Mouse (Mus musculus): ENCODE data around the gene Zfp941. TPM values are rescaled to one million over a fixed set of nuclear protein-coding genes. Genes with fewer than 3 reads are reported as not detected.
A peak's percentile ranks its signal among the peaks of the same experiment; 100 is the strongest.

Zfp941 gene
- total and polyA plus RNA-seq, 3 experiments = 0.10 to 0.29 (median 0.14) TPM

DNA sequence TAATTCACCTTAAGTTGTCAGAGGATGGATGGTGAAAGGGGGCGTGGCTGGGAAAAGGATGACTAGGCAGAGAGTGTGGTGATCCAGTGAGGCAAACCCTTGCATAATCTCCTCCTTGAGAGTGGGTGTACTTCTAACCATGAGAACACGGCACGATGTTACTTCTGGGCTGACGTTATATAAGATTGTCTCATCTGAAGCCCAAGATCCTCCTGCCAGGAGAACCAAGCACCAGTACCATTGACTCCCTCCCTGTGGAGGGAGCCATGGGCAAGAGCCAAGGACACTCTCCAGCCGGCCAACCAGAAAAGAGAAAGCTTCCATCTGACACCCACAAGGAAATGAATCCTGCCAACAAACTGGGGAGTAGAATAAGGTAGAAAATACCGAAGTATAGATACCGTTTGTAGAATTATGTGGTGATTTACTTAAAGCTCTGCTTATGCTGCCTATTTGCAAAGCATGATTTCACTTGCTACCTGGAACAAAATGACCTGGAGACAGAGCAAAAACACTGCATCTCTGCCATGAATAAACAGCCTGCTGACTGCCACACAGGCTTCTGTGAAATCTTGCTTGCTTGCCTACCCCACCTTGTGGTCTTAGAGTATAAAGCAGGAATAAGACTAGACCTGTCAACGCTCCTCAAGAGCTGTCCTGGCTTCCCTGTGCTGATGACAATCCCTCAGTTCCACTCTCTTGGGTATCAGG is 6.3 kb upstream of the Zfp941 start:
- intact Hi-C loops (cut with DNase I) = loop anchor here (5.0 kb wide), 1 partner anchor 751 kb away; no protein-coding TSS in a partner anchor
- Histone ChIP-seq H3K4me3 (no peak overlapping the region), H3K27ac (no peak overlapping the region), H3K36me3 (ENCODE audit: control insufficient read depth, insufficient read depth, low read length) (no peaks in the 10 kb centered on the region), H3K4me1 (ENCODE audit: control insufficient read depth, insufficient read depth, low read length) (no peaks in the 10 kb centered on the region; the same call in 1 of the 2 replicates), H3K79me2 (replicated peaks; ENCODE audit: control insufficient read depth, insufficient read depth, low read length) (no peaks in the 10 kb centered on the region), H3K9ac (ENCODE audit: low read depth, low read length) (no peak overlapping the region), H3K27me3 (ENCODE audit: control insufficient read depth, insufficient read depth, low read length) (no peaks in the 10 kb centered on the region)
- no peak for DNase-seq
- TF ChIP-seq EP300 (IDR thresholded peaks at IDR 0.05; ENCODE audit: insufficient read depth, low read depth, low read length) (no peak), CTCF (IDR thresholded peaks at IDR 0.05) (peak; percentile 59)
- 15% methylated on average over 8 of the region's 8 CpGs for WGBS

DNA sequence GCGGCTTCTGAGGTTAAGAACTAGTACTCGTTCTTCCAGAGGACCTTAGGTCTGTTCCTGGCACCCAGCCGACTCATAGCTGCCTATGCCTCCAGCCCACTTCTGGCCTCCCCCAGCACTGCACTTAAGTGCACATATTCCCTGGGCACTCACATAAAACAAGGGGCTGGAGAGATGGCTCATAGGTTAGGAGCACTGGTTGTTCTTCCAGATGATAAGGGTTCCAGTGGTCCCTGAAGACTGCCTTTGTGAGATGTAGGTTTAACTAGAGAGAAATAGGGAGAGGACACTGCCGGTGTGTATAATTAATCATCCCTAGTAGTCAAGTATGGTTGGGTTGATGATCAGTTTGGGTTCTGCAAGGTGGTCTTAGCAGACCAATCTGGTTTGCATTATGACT is 753 bp upstream of the Zfp941 start:
- Histone ChIP-seq H3K4me3 (no peak overlapping the region), H3K4me1 (ENCODE audit: control insufficient read depth, insufficient read depth, low read length) (peaks cover 2% of the 10 kb centered on the region; the same call in 1 of the 2 replicates), H3K27me3 (ENCODE audit: control insufficient read depth, insufficient read depth, low read length) (no peaks in the 10 kb centered on the region), H3K36me3 (ENCODE audit: control insufficient read depth, insufficient read depth, low read length) (no peaks in the 10 kb centered on the region), H3K79me2 (replicated peaks; ENCODE audit: control insufficient read depth, insufficient read depth, low read length) (no peaks in the 10 kb centered on the region), H3K27ac (no peak overlapping the region), H3K9ac (ENCODE audit: low read depth, low read length) (no peak overlapping the region)
- intact Hi-C loops (cut with DNase I) = no loop called here
- TF ChIP-seq POLR2A (IDR thresholded peaks at IDR 0.05; ENCODE audit: insufficient read depth, low read depth, low read length) = no peak
- no peak for TF ChIP-seq EP300 (IDR thresholded peaks at IDR 0.05; ENCODE audit: insufficient read depth, low read depth, low read length)
- no peak for TF ChIP-seq CTCF (IDR thresholded peaks at IDR 0.05)
- no peak for DNase-seq
- WGBS = 91% methylated on average over 4 of the region's 4 CpGs

- H3K79me2 ChIP-seq (replicated peaks; ENCODE audit: control insufficient read depth, insufficient read depth, low read length) = no peaks in the 10 kb centered on the region
- H3K27ac ChIP-seq = no peak overlapping the region
- intact Hi-C loops (cut with DNase I) = no loop called here
- H3K27me3 ChIP-seq (ENCODE audit: control insufficient read depth, insufficient read depth, low read length) = no peaks in the 10 kb centered on the region
- 43% methylated on average over 5 of the region's 5 CpGs for WGBS
- H3K4me1 ChIP-seq (ENCODE audit: control insufficient read depth, insufficient read depth, low read length) = peaks cover 2% of the 10 kb centered on the region; the same call in 1 of the 2 replicates
- TF ChIP-seq CTCF (IDR thresholded peaks at IDR 0.05) (no peak), EP300 (IDR thresholded peaks at IDR 0.05; ENCODE audit: insufficient read depth, low read depth, low read length) (no peak), POLR2A (IDR thresholded peaks at IDR 0.05; ENCODE audit: insufficient read depth, low read depth, low read length) (no peak)
- no peak overlapping the region; the same call in 1 of the 2 replicates for H3K4me3 ChIP-seq
- DNase-seq = no peak
- H3K36me3 ChIP-seq (ENCODE audit: control insufficient read depth, insufficient read depth, low read length) = no peaks in the 10 kb centered on the region
- H3K9ac ChIP-seq (ENCODE audit: low read depth, low read length) = no peak overlapping the region
These were observed 699 bp downstream of the Zfp941 start for GRCm38 (mm10) chr7:140821305-140821652.

DNA sequence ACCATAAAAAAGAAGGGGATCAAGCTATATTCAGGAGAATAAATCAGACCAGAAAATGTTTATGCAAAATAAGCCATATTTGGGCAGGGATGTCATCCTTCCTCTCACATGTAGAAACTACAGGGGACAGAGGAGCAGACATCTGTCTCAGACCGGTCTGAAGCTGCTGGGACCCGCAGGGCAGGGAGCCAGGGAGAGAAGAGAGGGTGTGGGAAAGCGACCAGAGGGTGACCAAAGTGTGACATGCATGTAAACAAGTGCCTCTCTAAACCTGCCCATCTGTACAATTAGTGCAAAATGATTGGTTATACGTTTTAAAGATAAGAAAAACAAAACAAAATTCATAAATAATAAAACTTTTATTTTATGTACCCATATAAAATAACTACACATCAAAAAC is 1.8 kb downstream of the Zfp941 start:
- no peaks in the 10 kb centered on the region for H3K79me2 ChIP-seq (replicated peaks; ENCODE audit: control insufficient read depth, insufficient read depth, low read length)
- H3K27ac ChIP-seq = no peak overlapping the region
- H3K36me3 ChIP-seq (ENCODE audit: control insufficient read depth, insufficient read depth, low read length) = no peaks in the 10 kb centered on the region
- DNase-seq = no peak
- no peak for TF ChIP-seq POLR2A (IDR thresholded peaks at IDR 0.05; ENCODE audit: insufficient read depth, low read depth, low read length)
- no peak for TF ChIP-seq CTCF (IDR thresholded peaks at IDR 0.05)
- no peak for TF ChIP-seq EP300 (IDR thresholded peaks at IDR 0.05; ENCODE audit: insufficient read depth, low read depth, low read length)
- intact Hi-C loops (cut with DNase I) = no loop called here
- H3K9ac ChIP-seq (ENCODE audit: low read depth, low read length) = no peak overlapping the region
- H3K4me3 ChIP-seq = no peak overlapping the region
- 61% methylated on average over 4 of the region's 4 CpGs for WGBS
- no peaks in the 10 kb centered on the region for H3K27me3 ChIP-seq (ENCODE audit: control insufficient read depth, insufficient read depth, low read length)
- H3K4me1 ChIP-seq (ENCODE audit: control insufficient read depth, insufficient read depth, low read length) = peaks cover 2% of the 10 kb centered on the region; the same call in 1 of the 2 replicates

DNA sequence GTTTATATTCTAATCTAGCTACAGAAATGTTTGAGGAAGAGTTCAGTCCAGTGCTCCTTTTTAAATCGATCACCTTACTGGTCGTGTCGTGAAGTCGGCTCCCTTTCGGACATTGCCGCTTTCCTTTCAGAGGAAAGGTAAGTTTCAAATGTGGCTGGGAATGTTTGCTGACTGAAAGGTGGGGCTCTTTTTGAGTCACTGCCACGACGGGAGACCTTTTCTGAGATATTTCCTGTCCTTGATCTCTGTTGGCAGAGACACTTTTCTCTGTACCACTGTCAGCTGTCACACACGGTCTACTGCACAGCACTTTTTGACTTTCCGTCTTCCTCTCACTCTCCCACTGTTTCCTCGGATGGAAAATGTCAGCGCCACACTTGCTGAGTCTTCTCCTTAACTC is 9.1 kb downstream of the Zfp941 start:
- H3K9ac ChIP-seq (ENCODE audit: low read depth, low read length) = no peak overlapping the region
- intact Hi-C loops (cut with DNase I) = no loop called here
- H3K36me3 ChIP-seq (ENCODE audit: control insufficient read depth, insufficient read depth, low read length) = no peaks in the 10 kb centered on the region
- no peaks in the 10 kb centered on the region for H3K4me1 ChIP-seq (ENCODE audit: control insufficient read depth, insufficient read depth, low read length)
- H3K27ac ChIP-seq = no peak overlapping the region
- 73% methylated on average over 12 of the region's 12 CpGs for WGBS
- H3K27me3 ChIP-seq (ENCODE audit: control insufficient read depth, insufficient read depth, low read length) = no peaks in the 10 kb centered on the region
- no peak overlapping the region for H3K4me3 ChIP-seq
- TF ChIP-seq CTCF (IDR thresholded peaks at IDR 0.05) (no peak), POLR2A (IDR thresholded peaks at IDR 0.05; ENCODE audit: insufficient read depth, low read depth, low read length) (no peak), EP300 (IDR thresholded peaks at IDR 0.05; ENCODE audit: insufficient read depth, low read depth, low read length) (no peak)
- H3K79me2 ChIP-seq (replicated peaks; ENCODE audit: control insufficient read depth, insufficient read depth, low read length) = no peaks in the 10 kb centered on the region
- no peak for DNase-seq

DNA sequence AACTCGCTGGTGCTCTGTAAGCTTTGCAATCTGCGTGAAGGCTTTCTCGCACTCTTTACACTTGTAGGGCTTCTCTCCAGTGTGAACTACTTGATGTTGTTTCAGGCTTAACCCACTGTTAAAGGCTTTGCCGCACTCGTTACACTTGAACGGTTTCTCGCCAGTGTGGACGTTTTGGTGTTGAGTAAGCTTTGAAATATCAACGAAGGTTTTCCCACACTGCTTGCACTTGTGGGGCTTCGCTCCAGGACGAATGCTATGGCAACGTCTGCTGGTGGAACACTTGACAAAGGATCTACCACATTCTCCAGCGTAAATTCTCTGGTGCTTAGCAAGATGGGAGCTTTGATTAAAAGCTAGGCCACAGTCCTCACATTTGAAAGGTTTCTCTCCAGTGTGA is 10.3 kb downstream of the Zfp941 start:
- intact Hi-C loops (cut with DNase I) = no loop called here
- 88% methylated on average over 13 of the region's 13 CpGs for WGBS
- DNase-seq = no peak
- Histone ChIP-seq H3K79me2 (replicated peaks; ENCODE audit: control insufficient read depth, insufficient read depth, low read length) (no peaks in the 10 kb centered on the region), H3K27ac (no peak overlapping the region), H3K36me3 (ENCODE audit: control insufficient read depth, insufficient read depth, low read length) (no peaks in the 10 kb centered on the region), H3K27me3 (ENCODE audit: control insufficient read depth, insufficient read depth, low read length) (no peaks in the 10 kb centered on the region), H3K4me3 (no peak overlapping the region), H3K4me1 (ENCODE audit: control insufficient read depth, insufficient read depth, low read length) (no peaks in the 10 kb centered on the region), H3K9ac (ENCODE audit: low read depth, low read length) (no peak overlapping the region)
- TF ChIP-seq CTCF (IDR thresholded peaks at IDR 0.05) (no peak), EP300 (IDR thresholded peaks at IDR 0.05; ENCODE audit: insufficient read depth, low read depth, low read length) (no peak), POLR2A (IDR thresholded peaks at IDR 0.05; ENCODE audit: insufficient read depth, low read depth, low read length) (no peak)

All from heart, adult 2 months (tissue).